In the genomic region with DNA sequence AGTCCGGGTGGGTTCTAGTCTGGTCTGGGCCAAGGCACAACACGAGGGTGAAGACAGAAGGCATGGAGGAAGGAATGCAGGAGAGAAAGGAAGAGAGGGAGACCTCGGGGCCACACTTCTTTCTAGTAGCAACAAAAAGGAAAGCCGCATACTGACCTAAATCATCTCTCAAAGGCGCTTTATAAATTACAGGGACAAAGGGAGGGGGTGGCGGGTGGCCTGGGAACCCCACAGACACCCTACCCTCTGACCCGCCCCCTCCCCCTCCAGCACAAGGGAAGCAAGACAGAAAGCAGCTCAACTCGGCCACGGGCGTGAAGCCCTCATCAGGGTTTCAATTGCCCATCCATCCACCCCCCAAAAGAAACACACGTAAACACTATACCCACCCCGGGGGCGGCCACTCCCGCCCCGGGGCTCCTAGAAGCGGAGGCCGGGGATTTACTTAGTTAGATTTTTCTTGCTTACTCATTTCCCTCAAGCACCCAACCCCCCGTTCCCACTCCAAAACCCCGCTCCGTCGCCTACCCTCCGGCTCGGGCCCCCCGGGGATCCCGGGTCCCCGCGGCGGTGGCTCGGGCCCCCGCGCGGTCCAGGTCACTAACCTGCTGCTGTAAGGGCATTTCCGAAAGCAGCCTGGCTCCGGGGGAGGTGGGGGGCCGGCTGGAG, we compare ENCODE assay signal across 8 mouse cellular contexts. TPM values are rescaled to one million over a fixed set of nuclear protein-coding genes. Genes with fewer than 3 reads are reported as not detected.
DNase-seq lines count a peak whose midpoint lies in the region; ATAC-seq and TF ChIP-seq lines count a peak whose summit lies in the region.

No protein-coding gene starts in this region.

- no peak for TF ChIP-seq POLR2A in olfactory bulb, adult 2 months (IDR thresholded peaks at IDR 0.05; ENCODE audit: insufficient read depth, low read depth, low read length)

- peak overlapping the region; percentile 87 for H3K27ac ChIP-seq in forebrain, postnatal 0 days (ENCODE audit: low read depth, low read length)
- peak overlapping the region; percentile 91 for H3K27ac ChIP-seq in intestine, postnatal 0 days (ENCODE audit: low read depth, low read length)
- peak overlapping the region; percentile 93 for H3K27ac ChIP-seq in liver, embryonic 13.5 days
- no peak overlapping the region for H3K27ac ChIP-seq in olfactory bulb, adult 2 months (ENCODE audit: insufficient read depth, low read depth, low read length)

- H3K4me2 ChIP-seq in forebrain, postnatal 0 days (ENCODE audit: low read depth), result peak overlapping the region; percentile 100
- peak overlapping the region; percentile 99 for H3K4me2 ChIP-seq in intestine, postnatal 0 days (replicated peaks; ENCODE audit: low read depth)
- peak overlapping the region; percentile 97 for H3K4me2 ChIP-seq in liver, embryonic 13.5 days

- ATAC-seq in forebrain, postnatal 0 days, result no peak
- ATAC-seq in intestine, postnatal 0 days, result no peak
- ATAC-seq in liver, embryonic 13.5 days (ENCODE audit: low read depth), result no peak

- WGBS in forebrain, postnatal 0 days, result 3% methylated on average over 35 of the region's 35 CpGs
- WGBS in intestine, postnatal 0 days, result 3% methylated on average over 31 of the region's 35 CpGs
- 1% methylated on average over 35 of the region's 35 CpGs for WGBS in liver, embryonic 13.5 days (ENCODE audit: insufficient replicate concordance)
- under 1% methylated on average over 35 of the region's 35 CpGs for WGBS in olfactory bulb, adult 2 months

- no peaks in the 10 kb centered on the region for H3K9me3 ChIP-seq in forebrain, postnatal 0 days (ENCODE audit: low read length)
- no peaks in the 10 kb centered on the region for H3K9me3 ChIP-seq in intestine, postnatal 0 days (ENCODE audit: control insufficient read depth)
- no peaks in the 10 kb centered on the region for H3K9me3 ChIP-seq in liver, embryonic 13.5 days (replicated peaks)

- peak overlapping the region; percentile 84 for H3K9ac ChIP-seq in forebrain, postnatal 0 days
- H3K9ac ChIP-seq in intestine, postnatal 0 days (ENCODE audit: low read depth, low read length), result peak overlapping the region; percentile 91
- H3K9ac ChIP-seq in liver, embryonic 13.5 days, result peak overlapping the region; percentile 98

- no peaks in the 10 kb centered on the region for H3K36me3 ChIP-seq in forebrain, postnatal 0 days (ENCODE audit: insufficient read depth)
- no peaks in the 10 kb centered on the region for H3K36me3 ChIP-seq in intestine, postnatal 0 days (ENCODE audit: control insufficient read depth, insufficient read depth)
- peaks cover 25% of the 10 kb centered on the region for H3K36me3 ChIP-seq in liver, embryonic 13.5 days

- no peak for TF ChIP-seq CTCF in forebrain, postnatal 0 days (IDR thresholded peaks at IDR 0.05; ENCODE audit: low read depth)
- TF ChIP-seq CTCF in intestine, postnatal 0 days (IDR thresholded peaks at IDR 0.05; ENCODE audit: low read depth), result no peak
- TF ChIP-seq CTCF in olfactory bulb, adult 2 months (IDR thresholded peaks at IDR 0.05; ENCODE audit: insufficient read depth, low read depth, low read length), result no peak

- no peaks in the 10 kb centered on the region for H3K27me3 ChIP-seq in forebrain, postnatal 0 days (ENCODE audit: insufficient read depth, low read length)
- no peaks in the 10 kb centered on the region for H3K27me3 ChIP-seq in intestine, postnatal 0 days (replicated peaks; ENCODE audit: control insufficient read depth, insufficient read depth, low read length)
- no peaks in the 10 kb centered on the region for H3K27me3 ChIP-seq in liver, embryonic 13.5 days

- DNase-seq in thymus, postnatal 0 days (ENCODE audit: low spot score), result peak; percentile 48
- no peak for DNase-seq in thymus, postnatal 10 days (ENCODE audit: low spot score in 2 of 2)
- DNase-seq in brain, adult 2 months (ENCODE audit: low read depth, low spot score), result peak; percentile 16
- DNase-seq in forebrain, postnatal 0 days, result peak; percentile 52
- DNase-seq in liver, embryonic 13.5 days, result no peak
- no peak for DNase-seq in gastrocnemius, postnatal 25 days

- H3K4me3 ChIP-seq in forebrain, postnatal 0 days (ENCODE audit: low read depth, low read length), result peak overlapping the region; percentile 65
- H3K4me3 ChIP-seq in intestine, postnatal 0 days (ENCODE audit: low read depth, low read length), result peak overlapping the region; percentile 94
- peak overlapping the region; percentile 92 for H3K4me3 ChIP-seq in liver, embryonic 13.5 days (replicated peaks)
- H3K4me3 ChIP-seq in olfactory bulb, adult 2 months (ENCODE audit: insufficient read depth, low read depth, low read length), result peak overlapping the region; percentile 88

- H3K4me1 ChIP-seq in forebrain, postnatal 0 days (ENCODE audit: insufficient read depth), result 0 out of 2 replicates have a peak, but pooled peaks cover 3% of the 10 kb centered on the region
- H3K4me1 ChIP-seq in intestine, postnatal 0 days (replicated peaks; ENCODE audit: control insufficient read depth, insufficient read depth, low read length), result 0 out of 2 replicates have a peak, but pooled peaks cover 2% of the 10 kb centered on the region
- peaks cover 74% of the 10 kb centered on the region for H3K4me1 ChIP-seq in liver, embryonic 13.5 days (replicated peaks)
- H3K4me1 ChIP-seq in olfactory bulb, adult 2 months (ENCODE audit: control insufficient read depth, insufficient read depth, low read length), result no peaks in the 10 kb centered on the region

RNA-seq across cellular contexts. Expression of a gene that starts 2.2 kb away (rescaled TPM):
- 7.1 and 7.5 TPM in 2 replicates for polyA plus RNA-seq in thymus, postnatal 0 days (2015; fragmentation: Nextera tagmentation; extraction: Ambion mirVana)
- total RNA-seq in forebrain, postnatal 0 days (2014; rRNA removed), result 8.5 and 11.3 TPM in 2 replicates
- polyA plus RNA-seq in forebrain, postnatal 0 days (2015; fragmentation: Nextera tagmentation; extraction: Ambion mirVana), result 2.5 and 3.5 TPM in 2 replicates
- 4.2 and 4.4 TPM in 2 replicates for polyA plus RNA-seq in intestine, postnatal 0 days (2015; fragmentation: Nextera tagmentation; extraction: Ambion mirVana)
- 5.4 and 6.9 TPM in 2 replicates for polyA plus RNA-seq in liver, embryonic 13.5 days (2015; fragmentation: Nextera tagmentation; extraction: Ambion mirVana)
- polyA plus RNA-seq in olfactory bulb, adult 2 months (2012; ENCODE audit: insufficient read depth, insufficient read length, low replicate concordance, missing spikeins), result not detected in 2 replicates
- total RNA-seq in gastrocnemius, postnatal 25 days (2021), result 10 to 100 TPM in 1 of 2 experiments, 1 to 10 TPM in 1; 7.8 to 10.2 TPM

Comparison
In these comparisons a context has a peak if more than half of its experiments do, and no peak if none do; other contexts are left out.
1. DNase-seq: peak in thymus, postnatal 0 days (single experiment), brain, adult 2 months (single experiment) and forebrain, postnatal 0 days (single experiment); none in thymus, postnatal 10 days (0 of 2), liver, embryonic 13.5 days (single experiment) and gastrocnemius, postnatal 25 days (single experiment).
2. Peak in every context shown above with its lines, with median percentiles within 50 percentile points of each other: H3K4me2 ChIP-seq, H3K4me3 ChIP-seq and H3K9ac ChIP-seq.